Mouse (Mus musculus) CD4-positive, CD25-positive, alpha-beta regulatory T cell, adult 2 months (primary cell): Measurements from ENCODE around the gene Kif16b.

ENCODE experiments used
- DNase-seq: peaks from one replicate; pipeline ENCODE4 v3.0.0-alpha.2; 2012; ENCODE audit warnings: low read depth, low spot score

Gene Kif16b

GRCm38 (mm10) chr2:142651591-142651990 is 249.7 kb downstream of the Kif16b start:
- DNase-seq = no peak

- DNase-seq = no peak
These were observed 253.3 kb downstream of the Kif16b start for GRCm38 (mm10) chr2:142648023-142648453.

- DNase-seq = no peak
These were observed 254.5 kb downstream of the Kif16b start for GRCm38 (mm10) chr2:142646863-142647262.

GRCm38 (mm10) chr2:142641766-142642165 is 259.6 kb downstream of the Kif16b start:
- no peak for DNase-seq

GRCm38 (mm10) chr2:142635606-142636304 is 265.6 kb downstream of the Kif16b start:
- DNase-seq = no peak

- no peak for DNase-seq
These were observed 267.3 kb downstream of the Kif16b start for GRCm38 (mm10) chr2:142633996-142634559.

- no peak for DNase-seq
These were observed 271.6 kb downstream of the Kif16b start for GRCm38 (mm10) chr2:142629523-142630312.

GRCm38 (mm10) chr2:142625756-142626155 is 275.6 kb downstream of the Kif16b start:
- DNase-seq = no peak

GRCm38 (mm10) chr2:142625101-142625500 is 276.2 kb downstream of the Kif16b start:
- no peak for DNase-seq

- no peak for DNase-seq
These were observed 277.1 kb downstream of the Kif16b start for GRCm38 (mm10) chr2:142624254-142624653.

GRCm38 (mm10) chr2:142621152-142621551 is 280.2 kb downstream of the Kif16b start:
- DNase-seq = no peak

GRCm38 (mm10) chr2:142619926-142620325 is 281.4 kb downstream of the Kif16b start:
- DNase-seq = no peak

- no peak for DNase-seq
These were observed 286.8 kb downstream of the Kif16b start for GRCm38 (mm10) chr2:142614535-142614934.

GRCm38 (mm10) chr2:142612359-142612953 is 288.9 kb downstream of the Kif16b start:
- no peak for DNase-seq

GRCm38 (mm10) chr2:142611113-142611512 is 290.2 kb downstream of the Kif16b start:
- DNase-seq = peak; percentile 22

- no peak for DNase-seq
These were observed 291.1 kb downstream of the Kif16b start for GRCm38 (mm10) chr2:142610206-142610605.

GRCm38 (mm10) chr2:142608778-142609177 is 292.6 kb downstream of the Kif16b start:
- DNase-seq = no peak

- no peak for DNase-seq
These were observed 296.6 kb downstream of the Kif16b start for GRCm38 (mm10) chr2:142604762-142605161.

- DNase-seq = no peak
These were observed 298.1 kb downstream of the Kif16b start for GRCm38 (mm10) chr2:142603210-142603609.

- DNase-seq = no peak
These were observed 302.1 kb downstream of the Kif16b start for GRCm38 (mm10) chr2:142599235-142599634.

- DNase-seq = no peak
These were observed 304.9 kb downstream of the Kif16b start for GRCm38 (mm10) chr2:142596176-142597170.
